27 mouse cellular contexts compared by ENCODE assay signal in the genomic region with DNA sequence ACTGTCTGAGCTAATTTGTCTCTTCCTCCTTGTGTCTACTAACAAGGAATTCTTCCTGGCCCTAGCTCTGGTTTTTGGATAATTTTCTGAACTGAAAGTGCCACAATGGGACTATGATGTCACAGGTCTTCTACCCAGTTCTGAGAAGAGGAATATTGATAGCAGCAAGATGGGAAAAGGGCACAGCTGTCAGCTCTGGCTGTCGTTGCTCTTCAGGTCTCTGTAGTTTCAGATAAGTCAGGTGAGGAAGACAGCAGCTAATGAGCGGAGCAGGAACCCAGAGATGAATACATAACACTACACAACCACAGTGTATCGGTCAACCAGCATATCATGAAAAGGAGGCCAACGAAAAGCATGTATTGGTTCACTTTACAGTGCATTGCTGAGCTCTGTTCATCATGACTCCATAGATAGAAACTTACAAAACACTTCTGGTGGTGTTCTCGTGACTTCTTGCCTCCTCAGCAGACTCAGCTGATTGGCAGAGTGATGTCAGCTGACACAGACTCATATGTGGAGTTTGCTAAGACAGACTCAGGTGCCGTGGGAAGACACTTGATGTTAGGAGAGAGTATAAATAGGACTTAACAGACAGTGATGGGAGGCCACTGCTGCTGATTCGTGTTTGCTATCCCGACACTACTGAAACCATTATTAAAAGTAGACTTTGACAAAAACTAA.
A peak's percentile ranks its signal among the peaks of the same experiment; 100 is the strongest.
DNase-seq lines count a peak whose midpoint lies in the region; ATAC-seq and TF ChIP-seq lines count a peak whose summit lies in the region.
"Had no signal": no experiment of that assay in that cellular context is flagged by ENCODE, and none has a peak within 500 bp of the region (broad histone marks: within the 10 kb centered on the region; RNA-seq: fewer than 3 reads in every experiment).

No protein-coding gene starts in this region.

- peaks cover 71% of the 10 kb centered on the region for H3K4me1 ChIP-seq in liver, embryonic 15.5 days (replicated peaks)
- peaks cover 9% of the 10 kb centered on the region; the same call in 1 of the 2 replicates for H3K4me1 ChIP-seq in heart, embryonic 10.5 days
- H3K4me1 ChIP-seq: stomach, embryonic 15.5 days had no signal

- H3K4me3 ChIP-seq in liver, embryonic 15.5 days (replicated peaks) = no peak overlapping the region
- no peak overlapping the region for H3K4me3 ChIP-seq in left cerebral cortex, adult 2 months
- no peak overlapping the region for H3K4me3 ChIP-seq in heart, embryonic 10.5 days
- H3K4me3 ChIP-seq: embryonic facial prominence, embryonic 12.5 days; hindbrain, embryonic 10.5 days; hindbrain, embryonic 15.5 days; layer of hippocampus, adult 2 months; midbrain, embryonic 12.5 days; myocyte; neural tube, embryonic 12.5 days; stomach, embryonic 15.5 days had no signal

- no peaks in the 10 kb centered on the region for H3K36me3 ChIP-seq in liver, embryonic 15.5 days (replicated peaks)
- H3K36me3 ChIP-seq in heart, embryonic 10.5 days = no peaks in the 10 kb centered on the region
- H3K36me3 ChIP-seq: embryonic facial prominence, embryonic 12.5 days; G1E; hindbrain, embryonic 10.5 days; hindbrain, embryonic 15.5 days; midbrain, embryonic 12.5 days; neural tube, embryonic 12.5 days; stomach, embryonic 15.5 days had no signal

- peak; percentile 26 for ATAC-seq in liver, embryonic 15.5 days (ENCODE audit: insufficient read depth)
- ATAC-seq: forebrain, embryonic 16.5 days had no signal

- peak overlapping the region; percentile 69 for H3K4me2 ChIP-seq in liver, embryonic 15.5 days
- H3K4me2 ChIP-seq: embryonic facial prominence, embryonic 12.5 days; hindbrain, embryonic 15.5 days; lung, embryonic 14.5 days; midbrain, embryonic 12.5 days; neural tube, embryonic 12.5 days; stomach, embryonic 15.5 days had no signal

- DNase-seq in spleen, adult 12 weeks (ENCODE audit: low spot score) = peak; percentile 18
- no peak for DNase-seq in spleen, postnatal 36 days (ENCODE audit: low spot score in 2 of 2)
- peak; percentile 56 for DNase-seq in liver
- no peak for DNase-seq in left cerebral cortex, adult 2 months (ENCODE audit: extremely low spot score in 1 of 2, low spot score in 2 of 2)
- no peak for DNase-seq in ovary, postnatal 14 days (ENCODE audit: low spot score)
- no peak for DNase-seq in heart, embryonic 10.5 days (ENCODE audit: low spot score)
- DNase-seq: adrenal gland, postnatal 25 days; cerebellum, adult 11 months; cerebellum, adult 9-10 months; embryo, embryonic 11 days; heart, postnatal 14 days; kidney, adult 2 months; kidney, postnatal 36 days; lung, embryonic 14.5 days; lung, postnatal 14 days; thymus, postnatal 14 days had no signal

- TF ChIP-seq CTCF in left cerebral cortex, adult 2 months (IDR thresholded peaks at IDR 0.05) = no peak

- WGBS in liver, embryonic 15.5 days (ENCODE audit: insufficient replicate concordance) = 48% methylated on average over 8 of the region's 8 CpGs
- 82% methylated on average over 8 of the region's 8 CpGs for WGBS in heart, embryonic 10.5 days

- no peaks in the 10 kb centered on the region for H3K27me3 ChIP-seq in liver, embryonic 15.5 days
- H3K27me3 ChIP-seq in heart, embryonic 10.5 days (ENCODE audit: insufficient read depth, poor library complexity, severe bottlenecking) = peaks cover 37% of the 10 kb centered on the region; the same call in 1 of the 2 replicates
- H3K27me3 ChIP-seq: hindbrain, embryonic 15.5 days; neural tube, embryonic 12.5 days; stomach, embryonic 15.5 days had no signal

- peak overlapping the region; percentile 100 for H3K27ac ChIP-seq in liver, embryonic 15.5 days (replicated peaks)
- no peak overlapping the region for H3K27ac ChIP-seq in left cerebral cortex, adult 2 months
- H3K27ac ChIP-seq in heart, embryonic 10.5 days = no peak overlapping the region
- H3K27ac ChIP-seq: embryonic facial prominence, embryonic 12.5 days; hindbrain, embryonic 10.5 days; layer of hippocampus, adult 2 months; midbrain, embryonic 12.5 days; neural tube, embryonic 12.5 days; stomach, embryonic 15.5 days had no signal

- H3K9ac ChIP-seq in liver, embryonic 15.5 days = peak overlapping the region; percentile 58; the same call in 1 of the 2 replicates
- H3K9ac ChIP-seq: embryonic facial prominence, embryonic 12.5 days; hindbrain, embryonic 15.5 days; lung, embryonic 14.5 days; midbrain, embryonic 12.5 days; neural tube, embryonic 12.5 days; stomach, embryonic 15.5 days had no signal

- intact Hi-C loops in left cerebral cortex, adult 2 months (cut with DNase I) = loop anchor here (5.0 kb wide), 1 partner anchor 488 kb away; no protein-coding TSS in a partner anchor

- no peaks in the 10 kb centered on the region for H3K9me3 ChIP-seq in liver, embryonic 15.5 days (replicated peaks)
- H3K9me3 ChIP-seq in heart, embryonic 10.5 days = no peaks in the 10 kb centered on the region
- H3K9me3 ChIP-seq: embryonic facial prominence, embryonic 12.5 days; G1E; hindbrain, embryonic 10.5 days; hindbrain, embryonic 15.5 days; midbrain, embryonic 12.5 days; neural tube, embryonic 12.5 days; stomach, embryonic 15.5 days had no signal

Comparison
In these comparisons a context has a peak if more than half of its experiments do, and no peak if none do; other contexts are left out.
1. DNase-seq: peak in spleen, adult 12 weeks (single experiment) and liver (single experiment); none in spleen, postnatal 36 days (0 of 2), left cerebral cortex, adult 2 months (0 of 2), ovary, postnatal 14 days (single experiment) and heart, embryonic 10.5 days (single experiment).